Mouse (Mus musculus) spleen, adult 2 months (tissue): ENCODE data around the gene Oprm1. TPM values are rescaled to one million over a fixed set of nuclear protein-coding genes. Genes with fewer than 3 reads are reported as not detected.

Source experiments
- DNase-seq, 2 experiments: peaks; one replicate each; pipeline versions ENCODE4 v3.0.0 to v3.0.0-alpha.2; 2012 to 2021; ENCODE audit warnings: low spot score in 2 of 2, low read depth in 1 of 2
- H3K27ac ChIP-seq: fragments of 200-500 bp; 2 replicates; pipeline ENCODE4 v1.5.1; 2012; ENCODE audit warnings: low read length, inconsistent platforms; ENCODE audit not compliant: insufficient read depth
- H3K27me3 ChIP-seq: fragments of 200-500 bp; 2 replicates; pipeline ENCODE4 v1.6.1; 2012; ENCODE audit warnings: mild to moderate bottlenecking, moderate library complexity, low read length, inconsistent platforms; ENCODE audit not compliant: control insufficient read depth, insufficient read depth
- H3K36me3 ChIP-seq: fragments of 200-500 bp; 2 replicates; pipeline ENCODE4 v1.6.1; 2012; ENCODE audit warnings: mild to moderate bottlenecking, low read length, inconsistent platforms; ENCODE audit not compliant: control insufficient read depth, insufficient read depth
- H3K4me1 ChIP-seq: fragments of 200-500 bp; 2 replicates; pipeline ENCODE4 v1.6.1; 2011; ENCODE audit warnings: inconsistent platforms; ENCODE audit not compliant: control insufficient read depth, insufficient read depth, insufficient read length
- H3K4me3 ChIP-seq: fragments of 200-500 bp; 2 replicates; pipeline ENCODE4 v1.5.1; 2011; ENCODE audit warnings: mild to moderate bottlenecking, inconsistent platforms; ENCODE audit not compliant: insufficient read depth, insufficient read length; ENCODE audit errors: extremely low read depth
- CTCF ChIP-seq: fragments of 200-500 bp; IDR thresholded peaks from 2 replicates; pipeline ENCODE4 v1.5.1; 2011; ENCODE audit warnings: mild to moderate bottlenecking, inconsistent platforms; ENCODE audit not compliant: insufficient read depth, insufficient read length, insufficient replicate concordance; ENCODE audit errors: extremely low read depth
- POLR2A ChIP-seq: fragments of 200-500 bp; IDR thresholded peaks from 2 replicates; pipeline ENCODE4 v1.6.1; 2011; ENCODE audit warnings: low read depth, low read length, inconsistent platforms
- WGBS: fragments of 180-500 bp; shearing (Covaris S2); methylation state at CpG from one replicate; pipeline ENCODE4 v1.1.7; 2018; 5-methylcytosine and 5-hydroxymethylcytosine counted together
- polyA plus RNA-seq: library from polyadenylated mRNA; depleted of rRNA; stranded (reverse); fragments of >200 nt; gene quantifications from 2 replicates; pipeline ENCODE4 v1.2.3, GENCODE M21; 2012; rRNA removed

The Oprm1 gene
- not detected in 2 replicates for polyA plus RNA-seq

GRCm38 (mm10) chr10:6758206-6758605 lies at the start of gene Oprm1:
Gene Oprm1, plus strand, starts transcription at chr10:6758506.
- 90% methylated on average over 3 of the region's 3 CpGs for WGBS
- Histone ChIP-seq H3K36me3 (no peaks in the 10 kb centered on the region), H3K4me1 (no peaks in the 10 kb centered on the region), H3K4me3 (no peak within 1 kb of the TSS), H3K27ac (no peak within 1 kb of the TSS), H3K27me3 (no peaks in the 10 kb centered on the region)
- no peak for DNase-seq
- no peak for TF ChIP-seq CTCF
- no peak for TF ChIP-seq POLR2A

- no peaks in the 10 kb centered on the region for H3K27me3 ChIP-seq
- 7% methylated on average over 4 of the region's 4 CpGs for WGBS
Observed at GRCm38 (mm10) chr10:6717181-6717948, 40.9 kb upstream of the Oprm1 start.

GRCm38 (mm10) chr10:6723765-6724164 lies 34.5 kb upstream of the Oprm1 start:
- H3K36me3 ChIP-seq = no peaks in the 10 kb centered on the region
- 89% methylated on average over 1 of the region's 1 CpGs for WGBS
- no peaks in the 10 kb centered on the region for H3K4me1 ChIP-seq
- no peak for DNase-seq
- H3K4me3 ChIP-seq = no peak overlapping the region
- no peaks in the 10 kb centered on the region for H3K27me3 ChIP-seq
- no peak for TF ChIP-seq POLR2A
- TF ChIP-seq CTCF = no peak
- H3K27ac ChIP-seq = no peak overlapping the region

More at GRCm38 (mm10) chr10:6717181-6717948, 40.9 kb upstream of the Oprm1 start:
- no peak overlapping the region for H3K27ac ChIP-seq
- no peaks in the 10 kb centered on the region for H3K36me3 ChIP-seq
- DNase-seq = no peak
- no peak overlapping the region for H3K4me3 ChIP-seq
- no peaks in the 10 kb centered on the region for H3K4me1 ChIP-seq
- TF ChIP-seq POLR2A = no peak
- TF ChIP-seq CTCF = no peak

GRCm38 (mm10) chr10:6728469-6728868 lies 29.8 kb upstream of the Oprm1 start:
- Histone ChIP-seq H3K36me3 (no peaks in the 10 kb centered on the region), H3K27ac (no peak overlapping the region), H3K4me3 (no peak overlapping the region), H3K27me3 (no peaks in the 10 kb centered on the region), H3K4me1 (no peaks in the 10 kb centered on the region)
- no peak for DNase-seq
- WGBS = 95% methylated on average over 3 of the region's 3 CpGs
- TF ChIP-seq CTCF (no peak), POLR2A (no peak)

- Histone ChIP-seq H3K27me3 (no peaks in the 10 kb centered on the region), H3K4me3 (no peak overlapping the region), H3K36me3 (no peaks in the 10 kb centered on the region), H3K4me1 (no peaks in the 10 kb centered on the region), H3K27ac (no peak overlapping the region)
- WGBS = 59% methylated on average over 5 of the region's 5 CpGs
- TF ChIP-seq POLR2A (no peak), CTCF (no peak)
- DNase-seq = no peak
Observed at GRCm38 (mm10) chr10:6753375-6753774, 4.9 kb upstream of the Oprm1 start.

- no peak for DNase-seq
- Histone ChIP-seq H3K36me3 (no peaks in the 10 kb centered on the region), H3K4me1 (no peaks in the 10 kb centered on the region), H3K27ac (no peak within 1 kb of the TSS), H3K4me3 (no peak within 1 kb of the TSS), H3K27me3 (no peaks in the 10 kb centered on the region)
- TF ChIP-seq POLR2A = no peak
- TF ChIP-seq CTCF = no peak
- 92% methylated on average over 2 of the region's 2 CpGs for WGBS
Observed at GRCm38 (mm10) chr10:6761287-6761811, 3.0 kb downstream of the Oprm1 start, which contains the start of gene Gm10945. Gene Gm10945, minus strand, starts transcription at chr10:6761761.
